26 mouse cellular contexts compared by ENCODE assay signal in the genomic region with DNA sequence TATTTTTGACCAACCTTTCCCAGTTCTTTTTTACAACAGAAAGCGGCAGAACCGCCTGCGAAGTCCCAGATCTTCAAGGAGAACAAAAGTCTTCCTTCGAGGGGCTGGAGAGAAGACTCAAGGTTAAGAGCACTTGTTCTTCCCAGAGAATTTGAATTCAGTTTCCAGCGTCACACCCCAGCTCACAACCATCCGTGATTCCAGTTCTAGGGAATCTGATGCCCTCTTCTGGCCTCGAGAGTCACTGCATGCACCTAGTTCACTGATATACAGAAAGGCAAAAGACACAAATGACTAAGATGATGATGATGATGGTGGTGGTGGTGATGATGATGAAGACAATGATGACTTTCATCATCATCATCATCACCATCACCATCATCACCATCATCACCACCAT. TPM values are rescaled to one million over a fixed set of nuclear protein-coding genes. Genes with fewer than 3 reads are reported as not detected.
A peak's percentile ranks its signal among the peaks of the same experiment; 100 is the strongest.
DNase-seq lines count a peak whose midpoint lies in the region; ATAC-seq and TF ChIP-seq lines count a peak whose summit lies in the region.
"Had no signal": no experiment of that assay in that cellular context is flagged by ENCODE, and none has a peak within 500 bp of the region (broad histone marks: within the 10 kb centered on the region; RNA-seq: fewer than 3 reads in every experiment).

No protein-coding gene starts in this region.

- H3K4me3 ChIP-seq in intestine, postnatal 0 days (ENCODE audit: low read depth, low read length): no peak overlapping the region
- H3K4me3 ChIP-seq in intestine, embryonic 16.5 days (ENCODE audit: low read length): no peak overlapping the region
- H3K4me3 ChIP-seq in liver, postnatal 0 days (ENCODE audit: low read depth, low read length): no peak overlapping the region
- H3K4me3 ChIP-seq in liver, embryonic 12.5 days: no peak overlapping the region
- H3K4me3 ChIP-seq in ES-Bruce4 (ENCODE audit: low read depth, low read length): no peak overlapping the region
- H3K4me3 ChIP-seq: embryonic facial prominence, embryonic 13.5 days; erythroblast, embryonic 14.5 days; forebrain, embryonic 13.5 days; hindbrain, embryonic 10.5 days; intestine, embryonic 15.5 days; limb, embryonic 12.5 days; liver, embryonic 13.5 days; midbrain, embryonic 12.5 days had no signal

- no peak overlapping the region for H3K4me2 ChIP-seq in intestine, postnatal 0 days (replicated peaks; ENCODE audit: low read depth)
- H3K4me2 ChIP-seq in intestine, embryonic 16.5 days (ENCODE audit: low read depth, low read length): no peak overlapping the region
- H3K4me2 ChIP-seq in liver, postnatal 0 days (ENCODE audit: low read depth, low read length): no peak overlapping the region
- no peak overlapping the region for H3K4me2 ChIP-seq in liver, embryonic 12.5 days
- H3K4me2 ChIP-seq: embryonic facial prominence, embryonic 13.5 days; forebrain, embryonic 13.5 days; heart, embryonic 11.5 days; intestine, embryonic 15.5 days; limb, embryonic 12.5 days; liver, embryonic 13.5 days; midbrain, embryonic 12.5 days had no signal

- H3K9me3 ChIP-seq in intestine, postnatal 0 days (ENCODE audit: control insufficient read depth): no peaks in the 10 kb centered on the region
- H3K9me3 ChIP-seq in intestine, embryonic 16.5 days (ENCODE audit: control insufficient read depth, low read length): no peaks in the 10 kb centered on the region
- no peaks in the 10 kb centered on the region for H3K9me3 ChIP-seq in liver, postnatal 0 days (ENCODE audit: low read length)
- no peaks in the 10 kb centered on the region for H3K9me3 ChIP-seq in liver, embryonic 12.5 days (replicated peaks)
- no peaks in the 10 kb centered on the region for H3K9me3 ChIP-seq in ES-Bruce4 (replicated peaks; ENCODE audit: control insufficient read depth, insufficient read depth, low read length, poor library complexity, severe bottlenecking)
- H3K9me3 ChIP-seq: forebrain, embryonic 13.5 days; hindbrain, embryonic 10.5 days; intestine, embryonic 15.5 days; liver, embryonic 13.5 days had no signal

- H3K4me1 ChIP-seq in intestine, postnatal 0 days (replicated peaks; ENCODE audit: control insufficient read depth, insufficient read depth, low read length): peaks cover 4% of the 10 kb centered on the region; the same call in 1 of the 2 replicates
- H3K4me1 ChIP-seq in intestine, embryonic 16.5 days (ENCODE audit: control insufficient read depth, insufficient read depth, low read length): peaks cover under 1% of the 10 kb centered on the region
- H3K4me1 ChIP-seq in liver, postnatal 0 days (ENCODE audit: insufficient read depth): no peaks in the 10 kb centered on the region
- H3K4me1 ChIP-seq in liver, embryonic 12.5 days: no peaks in the 10 kb centered on the region
- H3K4me1 ChIP-seq in ES-Bruce4 (ENCODE audit: control insufficient read depth, insufficient read depth, low read length): no peaks in the 10 kb centered on the region
- H3K4me1 ChIP-seq: forebrain, embryonic 13.5 days; intestine, embryonic 15.5 days; midbrain, embryonic 12.5 days had no signal

- TF ChIP-seq CTCF in intestine, postnatal 0 days (IDR thresholded peaks at IDR 0.05; ENCODE audit: low read depth): peak; percentile 30; the same call in 1 of the 2 replicates
- TF ChIP-seq CTCF in liver, postnatal 0 days (IDR thresholded peaks at IDR 0.05; ENCODE audit: low read depth): peak; percentile 41
- TF ChIP-seq CTCF in ES-Bruce4 (IDR thresholded peaks at IDR 0.05; ENCODE audit: low read depth, low read length): peak; percentile 42

- H3K9ac ChIP-seq in intestine, postnatal 0 days (ENCODE audit: low read depth, low read length): no peak overlapping the region
- no peak overlapping the region for H3K9ac ChIP-seq in intestine, embryonic 16.5 days (ENCODE audit: low read depth, low read length)
- no peak overlapping the region for H3K9ac ChIP-seq in liver, postnatal 0 days (replicated peaks)
- H3K9ac ChIP-seq in liver, embryonic 12.5 days: no peak overlapping the region
- no peak overlapping the region for H3K9ac ChIP-seq in ES-Bruce4 (ENCODE audit: low read depth, poor library complexity, severe bottlenecking)
- H3K9ac ChIP-seq: embryonic facial prominence, embryonic 13.5 days; forebrain, embryonic 13.5 days; intestine, embryonic 15.5 days; limb, embryonic 12.5 days; liver, embryonic 13.5 days; midbrain, embryonic 12.5 days had no signal

- no peak for ATAC-seq in intestine, postnatal 0 days
- ATAC-seq in intestine, embryonic 16.5 days: no peak
- no peak for ATAC-seq in liver, postnatal 0 days
- no peak for ATAC-seq in liver, embryonic 12.5 days
- ATAC-seq: CD4-positive, CD25-positive, alpha-beta regulatory T cell, adult 4 months; forebrain, embryonic 13.5 days; hindbrain, embryonic 16.5 days; intestine, embryonic 15.5 days had no signal

- 88% methylated on average over 7 of the region's 7 CpGs for WGBS in intestine, postnatal 0 days
- WGBS in intestine, embryonic 16.5 days: 89% methylated on average over 7 of the region's 7 CpGs
- WGBS in liver, postnatal 0 days (ENCODE audit: insufficient replicate concordance): 84% methylated on average over 7 of the region's 7 CpGs
- WGBS in liver, embryonic 12.5 days (ENCODE audit: insufficient replicate concordance): 79% methylated on average over 7 of the region's 7 CpGs

- TF ChIP-seq POLR2A in ES-Bruce4 (IDR thresholded peaks at IDR 0.05; ENCODE audit: insufficient read depth, low read length): no peak

- DNase-seq in liver, postnatal 0 days: no peak
- DNase-seq in WW6 (ENCODE audit: low read depth, low spot score): peak; percentile 26
- no peak for DNase-seq in adipocyte (ENCODE audit: low spot score)
- DNase-seq in adrenal gland, adult 18-20 months (ENCODE audit: low spot score in 2 of 2): no peak
- DNase-seq: adrenal gland, adult 8-10 months; cerebellum, adult 2 months; cerebellum, postnatal 36 days; embryo, embryonic 11 days; heart, postnatal 10 days; liver, embryonic 13.5 days; right cerebral cortex, postnatal 14 days; thymus, postnatal 14 days had no signal

- no peak overlapping the region for H3K27ac ChIP-seq in intestine, postnatal 0 days (ENCODE audit: low read depth, low read length)
- no peak overlapping the region for H3K27ac ChIP-seq in intestine, embryonic 16.5 days (ENCODE audit: low read length)
- no peak overlapping the region for H3K27ac ChIP-seq in liver, postnatal 0 days (ENCODE audit: low read depth)
- no peak overlapping the region for H3K27ac ChIP-seq in liver, embryonic 12.5 days
- no peak overlapping the region for H3K27ac ChIP-seq in ES-Bruce4 (ENCODE audit: insufficient read depth, low read length)
- H3K27ac ChIP-seq: embryonic facial prominence, embryonic 13.5 days; forebrain, embryonic 13.5 days; hindbrain, embryonic 10.5 days; intestine, embryonic 15.5 days; limb, embryonic 12.5 days; liver, embryonic 13.5 days; midbrain, embryonic 12.5 days had no signal

- H3K36me3 ChIP-seq in intestine, postnatal 0 days (ENCODE audit: control insufficient read depth, insufficient read depth): no peaks in the 10 kb centered on the region
- H3K36me3 ChIP-seq in intestine, embryonic 16.5 days (ENCODE audit: control insufficient read depth, insufficient read depth, low read length): no peaks in the 10 kb centered on the region
- no peaks in the 10 kb centered on the region for H3K36me3 ChIP-seq in liver, postnatal 0 days (replicated peaks; ENCODE audit: insufficient read depth, low read length)
- H3K36me3 ChIP-seq in liver, embryonic 12.5 days: no peaks in the 10 kb centered on the region
- H3K36me3 ChIP-seq in ES-Bruce4 (ENCODE audit: control insufficient read depth, insufficient read depth, low read length, poor library complexity, severe bottlenecking): no peaks in the 10 kb centered on the region
- H3K36me3 ChIP-seq: embryonic facial prominence, embryonic 13.5 days; hindbrain, embryonic 10.5 days; intestine, embryonic 15.5 days; limb, embryonic 12.5 days; liver, embryonic 13.5 days; midbrain, embryonic 12.5 days had no signal

- TF ChIP-seq EP300 in liver, postnatal 0 days (IDR thresholded peaks at IDR 0.05; ENCODE audit: low read depth): no peak
- TF ChIP-seq EP300 in ES-Bruce4 (IDR thresholded peaks at IDR 0.05; ENCODE audit: insufficient read depth, low read depth, low read length): no peak

- no peaks in the 10 kb centered on the region for H3K27me3 ChIP-seq in intestine, postnatal 0 days (replicated peaks; ENCODE audit: control insufficient read depth, insufficient read depth, low read length)
- no peaks in the 10 kb centered on the region for H3K27me3 ChIP-seq in intestine, embryonic 16.5 days (replicated peaks; ENCODE audit: control insufficient read depth, insufficient read depth, low read length)
- H3K27me3 ChIP-seq in liver, postnatal 0 days (ENCODE audit: insufficient read depth, low read length): no peaks in the 10 kb centered on the region
- no peaks in the 10 kb centered on the region for H3K27me3 ChIP-seq in liver, embryonic 12.5 days (replicated peaks)
- no peaks in the 10 kb centered on the region for H3K27me3 ChIP-seq in ES-Bruce4 (ENCODE audit: control insufficient read depth, insufficient read depth, low read length, poor library complexity, severe bottlenecking)
- H3K27me3 ChIP-seq: embryonic facial prominence, embryonic 13.5 days; forebrain, embryonic 13.5 days; intestine, embryonic 15.5 days; liver, embryonic 13.5 days; midbrain, embryonic 12.5 days had no signal

RNA-seq across cellular contexts. Expression of a gene that starts 48.9 kb away (rescaled TPM):
- 5.9 and 7.3 TPM in 2 replicates for polyA plus RNA-seq in intestine, postnatal 0 days (2015; fragmentation: Nextera tagmentation; extraction: Ambion mirVana)
- polyA plus RNA-seq in intestine, embryonic 16.5 days (2015; fragmentation: Nextera tagmentation; extraction: Ambion mirVana): 5.4 and 6.2 TPM in 2 replicates
- 0.05 and 0.12 TPM in 2 replicates for polyA plus RNA-seq in liver, postnatal 0 days (2015; fragmentation: Nextera tagmentation; extraction: Ambion mirVana)
- 0.29 and 0.45 TPM in 2 replicates for polyA plus RNA-seq in liver, embryonic 12.5 days (2016; fragmentation: Nextera tagmentation; extraction: Ambion mirVana)
- 5.7 and 5.8 TPM in 2 replicates for polyA plus RNA-seq in ES-Bruce4 (2011; ENCODE audit: insufficient read depth, insufficient read length, low read depth, missing spikeins)
- total RNA-seq in adrenal gland, adult 18-20 months (2021): under 1 TPM; 0.43 to 0.93 TPM
- polyA plus RNA-seq: erythroblast, embryonic 14.5 days had no signal
